Mouse (Mus musculus): ENCODE measurements around the gene Eif3i. TPM values are rescaled to one million over a fixed set of nuclear protein-coding genes. Genes with fewer than 3 reads are reported as not detected.

The Eif3i gene
- polyA plus RNA-seq (2015; fragmentation: Illumina TruSeq; extraction: RNeasy Lipid Tissue Mini Kit (QIAGEN cat#74804); ENCODE audit: insufficient read depth, low read depth, low replicate concordance): 62.4 TPM

DNA sequence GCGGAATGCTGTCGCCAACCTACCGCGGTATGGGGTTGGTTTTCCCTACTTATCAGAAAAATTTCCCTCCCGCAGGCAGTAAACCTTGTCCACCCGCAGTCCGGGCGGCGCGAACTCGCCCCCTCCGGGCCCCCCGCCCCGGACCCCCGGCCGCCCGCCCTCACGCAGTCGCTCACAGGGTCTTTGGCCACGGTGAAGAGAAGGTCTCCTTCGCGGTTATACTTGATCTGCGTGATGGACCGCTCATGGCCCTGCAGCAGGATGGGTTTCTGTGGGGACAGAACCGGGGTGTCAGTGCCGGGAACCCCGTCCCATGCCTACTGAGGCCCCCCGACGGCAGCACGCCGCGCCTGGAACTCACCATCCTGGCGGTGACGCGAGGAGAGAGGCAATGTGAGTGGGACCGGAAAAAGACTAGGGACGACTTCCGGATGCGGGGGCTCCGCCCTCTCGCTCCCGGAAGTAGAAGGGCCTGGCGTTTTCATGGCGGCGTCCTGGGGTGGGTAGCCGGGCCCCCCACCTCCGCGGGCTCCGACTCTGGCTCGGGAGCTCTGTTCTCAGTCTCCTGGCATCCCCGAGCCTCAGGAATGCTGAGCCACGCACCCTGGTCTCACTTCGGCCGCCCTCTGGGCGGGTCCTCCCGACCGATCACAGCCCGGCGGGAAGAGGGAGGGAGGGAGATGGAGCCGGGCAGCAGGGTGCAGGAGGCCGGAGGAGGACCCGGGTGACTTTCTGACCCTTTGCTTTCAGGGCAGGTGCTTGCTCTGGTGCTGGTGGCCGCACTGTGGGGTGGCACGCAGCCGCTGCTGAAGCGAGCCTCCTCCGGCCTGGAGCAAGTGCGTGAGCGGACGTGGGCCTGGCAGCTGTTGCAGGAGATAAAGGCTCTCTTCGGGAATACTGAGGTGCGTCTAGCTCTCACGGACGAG, at the start of gene Eif3i, which contains the start of gene Tmem234:
TSS of gene Eif3i (minus strand) at position 416 of the 926 bp plus-strand sequence.
TSS of gene Tmem234 (plus strand) at position 436 of the 926 bp plus-strand sequence.

DNA sequence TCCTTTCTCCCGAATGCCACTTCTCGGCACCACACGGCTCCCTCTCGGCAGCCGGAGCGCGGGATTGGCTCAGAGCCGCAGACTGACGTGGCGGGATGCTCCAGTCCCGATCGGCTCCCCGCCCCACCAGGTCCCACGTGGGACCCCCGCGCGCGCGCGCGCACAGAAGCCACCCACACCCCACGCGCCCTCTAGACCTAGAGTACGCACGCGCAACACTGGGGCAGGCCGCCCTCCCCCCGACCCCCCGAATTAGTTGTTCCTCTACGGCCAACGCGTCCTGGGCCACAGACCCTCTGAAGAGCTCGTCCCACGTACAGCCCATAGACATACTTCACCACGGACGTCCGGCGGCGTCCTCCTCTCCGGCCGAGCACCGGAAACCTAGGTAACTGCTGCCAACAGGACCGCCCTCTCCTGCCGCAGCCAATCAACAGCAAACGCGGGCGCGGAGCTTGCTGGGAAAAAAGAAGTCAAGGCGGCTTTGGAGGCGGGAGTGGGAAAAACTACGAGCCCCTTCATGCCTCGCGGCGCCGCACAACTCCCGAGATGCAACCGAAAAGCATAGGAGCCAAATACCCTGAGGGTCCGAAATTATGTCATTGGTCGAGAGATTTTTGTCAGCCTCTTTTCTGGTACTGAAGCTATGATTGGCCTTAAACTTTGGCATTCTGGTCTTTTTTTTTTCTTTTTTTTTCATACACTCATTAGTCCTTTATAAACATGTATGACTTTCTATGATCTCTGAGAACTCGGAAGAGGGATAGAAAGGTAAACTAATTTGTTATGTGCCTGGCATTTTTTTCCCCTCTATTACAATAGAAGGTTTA, 40.4 kb upstream of the Eif3i start, which contains the start of gene Txlna:
TSS of gene Txlna (minus strand) at position 428 of the 830 bp plus-strand sequence.

DNA sequence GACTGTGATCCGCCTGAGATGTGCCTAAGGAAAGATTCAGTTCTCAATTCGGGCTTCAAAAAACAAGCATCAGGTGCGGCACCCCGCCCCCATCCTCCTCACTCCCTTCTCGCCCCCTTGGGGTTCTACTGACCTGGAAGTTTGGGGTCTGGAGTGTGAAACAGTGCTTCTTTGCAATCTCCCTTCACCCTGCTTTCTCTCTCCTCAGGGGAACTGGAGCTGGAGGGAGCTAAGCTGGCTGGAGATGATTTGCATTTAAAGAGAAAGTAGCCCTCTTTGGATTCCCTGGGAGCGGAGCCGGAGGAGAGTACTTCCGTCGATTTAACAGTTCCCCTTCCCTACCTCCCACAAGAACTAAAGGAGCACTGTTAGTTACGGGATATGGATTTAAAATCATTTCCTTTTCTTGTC, 23.2 kb upstream of the Eif3i start, which contains the start of gene Ccdc28b:
TSS of gene Ccdc28b (minus strand) at position 267 of the 411 bp plus-strand sequence.

DNA sequence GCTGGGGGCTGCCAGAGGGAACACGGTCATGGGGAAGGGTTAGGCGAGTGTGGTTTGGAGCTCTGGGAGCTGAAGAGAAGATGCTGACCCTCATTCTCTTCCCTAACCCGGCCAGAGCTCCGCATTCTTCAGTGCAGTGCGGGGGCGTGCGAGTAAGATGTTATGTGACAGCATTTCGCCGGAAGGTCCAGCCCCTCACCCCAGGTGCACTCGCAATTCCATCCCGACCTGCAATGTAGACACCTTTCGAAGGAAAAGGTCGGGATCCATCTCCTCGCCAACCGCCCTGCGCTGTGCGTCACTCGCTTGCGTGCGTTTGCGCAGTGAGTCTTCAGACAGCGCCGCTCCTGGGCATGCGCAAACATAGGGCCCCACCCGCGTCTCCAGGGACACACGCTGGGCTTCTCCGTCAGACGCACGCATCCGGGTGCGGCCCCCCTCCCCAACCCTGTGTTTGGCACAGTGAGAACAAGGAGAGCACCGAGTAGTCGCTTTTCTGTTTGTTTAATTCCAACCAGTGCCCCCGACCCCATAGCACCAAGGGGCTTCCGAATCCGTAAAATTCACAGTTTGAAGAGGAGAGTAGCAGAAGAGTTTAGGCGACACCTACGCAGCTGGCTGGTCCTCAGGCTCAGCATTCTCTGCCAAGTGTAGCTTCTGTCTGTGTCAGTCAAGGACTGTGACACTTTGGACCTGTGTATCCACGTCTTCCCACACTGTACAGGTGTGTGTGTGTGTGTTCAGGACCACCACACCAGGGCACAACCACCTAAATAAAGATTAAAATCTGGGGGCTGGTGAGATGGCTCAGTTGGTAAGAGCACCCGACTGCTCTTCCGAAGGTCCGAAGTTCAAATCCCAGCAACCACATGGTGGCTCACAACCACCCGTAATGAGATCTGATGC, 18.6 kb upstream of the Eif3i start, which contains the start of gene Iqcc:
TSS of gene Iqcc (minus strand) at position 314 of the 906 bp plus-strand sequence.

DNA sequence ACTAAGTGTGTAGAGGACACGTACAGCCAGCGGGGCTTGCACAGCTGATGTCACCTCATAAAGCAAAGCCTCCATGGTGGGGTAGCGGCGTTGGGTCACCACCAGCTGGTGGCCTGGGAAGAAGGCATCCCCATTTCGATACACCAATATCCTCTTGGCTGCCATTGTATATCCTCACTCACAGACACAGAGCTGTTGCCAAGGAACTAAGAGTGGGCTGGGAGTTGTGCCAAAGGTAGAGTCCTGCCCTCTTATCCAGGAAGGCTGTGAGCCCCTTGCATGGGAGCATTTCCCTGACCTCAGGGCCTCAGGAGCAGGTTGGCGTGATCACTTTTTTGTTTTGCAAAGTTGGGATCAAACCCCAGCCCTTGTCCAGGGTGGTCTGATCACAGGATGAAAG, 13.6 kb upstream of the Eif3i start, which contains the start of gene Dcdc2b:
TSS of gene Dcdc2b (minus strand) at position 165 of the 400 bp plus-strand sequence.

DNA sequence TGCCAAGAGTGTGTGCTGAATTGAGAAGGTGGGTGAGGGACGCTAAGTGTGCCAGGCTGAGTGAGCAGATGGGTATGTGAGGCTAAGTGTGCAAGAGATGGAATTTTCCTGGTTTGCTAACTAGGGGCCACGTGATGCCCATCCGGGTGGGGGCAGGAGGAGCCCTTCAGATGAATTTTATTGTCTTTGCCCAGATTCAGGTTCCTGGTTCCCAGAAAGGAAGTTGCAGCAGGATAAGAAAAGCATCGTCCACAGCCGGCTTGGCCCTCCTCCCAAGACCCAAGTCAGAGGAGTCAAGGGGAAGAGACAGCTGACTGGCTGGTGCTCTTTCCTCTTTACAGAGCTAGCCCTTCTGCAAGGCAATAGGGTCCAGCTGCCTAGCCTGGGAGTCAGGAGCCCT, 22.0 kb downstream of the Eif3i start, which contains the start of gene Fam167b:
TSS of gene Fam167b (minus strand) at position 84 of the 400 bp plus-strand sequence.

DNA sequence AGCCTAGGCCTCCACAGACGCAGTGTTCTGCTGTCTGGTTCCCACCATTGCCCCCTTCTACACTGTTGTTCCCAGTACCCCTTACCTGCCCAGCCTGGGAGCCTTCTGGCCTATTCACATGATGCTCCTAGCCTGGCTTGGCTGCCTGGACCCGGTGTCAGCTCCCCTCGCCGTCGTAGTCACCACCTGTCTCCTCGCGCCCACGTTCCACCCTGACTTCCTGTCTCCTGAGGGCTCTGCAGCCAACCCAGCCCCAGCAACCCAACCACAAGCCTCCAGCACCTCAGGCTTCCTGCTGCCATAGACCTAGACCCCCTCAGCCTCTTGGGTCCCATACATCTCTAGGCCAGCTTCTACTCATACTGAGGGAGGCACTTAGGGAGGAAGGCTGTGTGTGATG, 27.0 kb downstream of the Eif3i start, which contains the start of gene Lck:
TSS of gene Lck (minus strand) at position 212 of the 400 bp plus-strand sequence.

DNA sequence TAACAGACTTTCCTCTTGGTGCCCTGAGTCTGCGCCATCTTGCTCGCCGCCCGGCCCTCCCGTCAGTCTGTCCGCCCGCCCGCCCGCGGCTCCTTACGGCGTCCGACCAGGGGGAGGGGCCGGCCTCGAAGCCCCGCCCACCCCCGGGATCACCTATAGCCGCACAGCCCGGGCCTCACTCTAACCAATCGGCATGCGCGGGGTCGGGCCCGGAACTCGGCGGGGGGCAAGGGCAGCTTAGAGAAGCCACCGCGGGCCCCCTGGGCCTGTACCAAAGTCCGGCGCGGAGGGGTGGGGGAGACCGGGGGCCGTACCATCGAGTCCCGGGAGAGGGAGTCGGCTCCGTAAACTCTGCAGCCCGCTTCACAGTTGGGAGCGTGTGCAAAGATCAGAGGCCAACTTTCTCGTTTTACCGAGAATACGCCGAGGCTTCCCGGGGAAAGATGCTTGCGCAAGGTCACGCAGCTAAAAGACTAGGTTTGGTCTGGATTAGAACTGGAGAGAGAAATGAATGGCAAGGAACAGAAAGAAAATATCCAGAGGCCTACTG, 57.8 kb downstream of the Eif3i start, which contains the start of gene Hdac1:
TSS of gene Hdac1 (minus strand) at position 122 of the 550 bp plus-strand sequence.

Other genes starting within 250 kb of the Eif3i start
- gene Zbtb8a, start 222.5 kb downstream of the Eif3i start, polyA plus RNA-seq (2015; fragmentation: Illumina TruSeq; extraction: RNeasy Lipid Tissue Mini Kit (QIAGEN cat#74804); ENCODE audit: insufficient read depth, low read depth, low replicate concordance): 1.6 TPM
- not detected for gene Zbtb8b, start 159.8 kb downstream of the Eif3i start, polyA plus RNA-seq (2015; fragmentation: Illumina TruSeq; extraction: RNeasy Lipid Tissue Mini Kit (QIAGEN cat#74804); ENCODE audit: insufficient read depth, low read depth, low replicate concordance)
- 15.5 TPM for gene Bsdc1, start 139.1 kb downstream of the Eif3i start, polyA plus RNA-seq (2015; fragmentation: Illumina TruSeq; extraction: RNeasy Lipid Tissue Mini Kit (QIAGEN cat#74804); ENCODE audit: insufficient read depth, low read depth, low replicate concordance)
- gene Tssk3, start 109.6 kb downstream of the Eif3i start, polyA plus RNA-seq (2015; fragmentation: Illumina TruSeq; extraction: RNeasy Lipid Tissue Mini Kit (QIAGEN cat#74804); ENCODE audit: insufficient read depth, low read depth, low replicate concordance): not detected
- gene Fam229a, start 109.5 kb downstream of the Eif3i start, polyA plus RNA-seq (2015; fragmentation: Illumina TruSeq; extraction: RNeasy Lipid Tissue Mini Kit (QIAGEN cat#74804); ENCODE audit: insufficient read depth, low read depth, low replicate concordance): not detected
- gene Marcksl1, start 87.1 kb downstream of the Eif3i start, polyA plus RNA-seq (2015; fragmentation: Illumina TruSeq; extraction: RNeasy Lipid Tissue Mini Kit (QIAGEN cat#74804); ENCODE audit: insufficient read depth, low read depth, low replicate concordance): 7.8 TPM
- gene Hdac1, start 57.9 kb downstream of the Eif3i start, polyA plus RNA-seq (2015; fragmentation: Illumina TruSeq; extraction: RNeasy Lipid Tissue Mini Kit (QIAGEN cat#74804); ENCODE audit: insufficient read depth, low read depth, low replicate concordance): 13.8 TPM
- gene Lck, start 27.0 kb downstream of the Eif3i start, polyA plus RNA-seq (2015; fragmentation: Illumina TruSeq; extraction: RNeasy Lipid Tissue Mini Kit (QIAGEN cat#74804); ENCODE audit: insufficient read depth, low read depth, low replicate concordance): not detected
- gene Fam167b, start 22.1 kb downstream of the Eif3i start, polyA plus RNA-seq (2015; fragmentation: Illumina TruSeq; extraction: RNeasy Lipid Tissue Mini Kit (QIAGEN cat#74804); ENCODE audit: insufficient read depth, low read depth, low replicate concordance): 2.3 TPM
- gene Tmem234, start within 50 bp of the Eif3i start, polyA plus RNA-seq (2015; fragmentation: Illumina TruSeq; extraction: RNeasy Lipid Tissue Mini Kit (QIAGEN cat#74804); ENCODE audit: insufficient read depth, low read depth, low replicate concordance): 67.7 TPM
- 4.6 TPM for gene Dcdc2b, start 13.6 kb upstream of the Eif3i start, polyA plus RNA-seq (2015; fragmentation: Illumina TruSeq; extraction: RNeasy Lipid Tissue Mini Kit (QIAGEN cat#74804); ENCODE audit: insufficient read depth, low read depth, low replicate concordance)
- 5.6 TPM for gene Iqcc, start 18.5 kb upstream of the Eif3i start, polyA plus RNA-seq (2015; fragmentation: Illumina TruSeq; extraction: RNeasy Lipid Tissue Mini Kit (QIAGEN cat#74804); ENCODE audit: insufficient read depth, low read depth, low replicate concordance)
- gene Ccdc28b, start 23.3 kb upstream of the Eif3i start, polyA plus RNA-seq (2015; fragmentation: Illumina TruSeq; extraction: RNeasy Lipid Tissue Mini Kit (QIAGEN cat#74804); ENCODE audit: insufficient read depth, low read depth, low replicate concordance): 26.3 TPM
- gene Txlna, start 40.4 kb upstream of the Eif3i start, polyA plus RNA-seq (2015; fragmentation: Illumina TruSeq; extraction: RNeasy Lipid Tissue Mini Kit (QIAGEN cat#74804); ENCODE audit: insufficient read depth, low read depth, low replicate concordance): 14.9 TPM
- 7.3 TPM for gene Kpna6, start 72.1 kb upstream of the Eif3i start, polyA plus RNA-seq (2015; fragmentation: Illumina TruSeq; extraction: RNeasy Lipid Tissue Mini Kit (QIAGEN cat#74804); ENCODE audit: insufficient read depth, low read depth, low replicate concordance)
- gene Tmem39b, start 96.2 kb upstream of the Eif3i start, polyA plus RNA-seq (2015; fragmentation: Illumina TruSeq; extraction: RNeasy Lipid Tissue Mini Kit (QIAGEN cat#74804); ENCODE audit: insufficient read depth, low read depth, low replicate concordance): 3.9 TPM
- gene Khdrbs1, start 141.7 kb upstream of the Eif3i start, polyA plus RNA-seq (2015; fragmentation: Illumina TruSeq; extraction: RNeasy Lipid Tissue Mini Kit (QIAGEN cat#74804); ENCODE audit: insufficient read depth, low read depth, low replicate concordance): 10.0 TPM
- 34.4 TPM for gene Ptp4a2, start 210.6 kb upstream of the Eif3i start, polyA plus RNA-seq (2015; fragmentation: Illumina TruSeq; extraction: RNeasy Lipid Tissue Mini Kit (QIAGEN cat#74804); ENCODE audit: insufficient read depth, low read depth, low replicate concordance)